Mouse (Mus musculus): ENCODE measurements around the gene Cops2. TPM values are rescaled to one million over a fixed set of nuclear protein-coding genes. Genes with fewer than 3 reads are reported as not detected.

Cops2 gene
- polyA plus RNA-seq, 1 experiment from 2014 or later, result 58.5 TPM

DNA sequence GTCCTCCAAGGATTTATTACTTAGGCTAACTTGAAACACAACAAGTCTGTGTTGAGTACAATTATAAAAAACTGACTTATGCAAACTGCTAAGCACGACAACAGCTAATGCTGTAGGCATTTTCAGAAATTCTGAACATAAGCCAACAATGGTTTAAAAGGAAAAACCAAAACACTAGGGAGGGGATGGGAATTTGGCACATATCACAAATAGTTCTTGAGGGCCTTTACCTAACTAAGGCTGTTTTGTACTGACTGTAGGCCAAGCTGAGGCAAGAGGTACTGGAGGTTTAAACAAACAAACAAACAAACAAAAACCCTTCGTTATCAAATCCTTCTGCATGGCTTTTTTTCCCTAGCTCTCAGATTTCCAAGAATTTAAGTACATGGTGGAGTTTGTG lies 77.9 kb downstream of the Cops2 start:
- H3K27ac ChIP-seq (replicated peaks), result no peak overlapping the region
- ATAC-seq (ENCODE audit: extremely low read depth, insufficient number of reproducible peaks, low FRiP score, low TSS enrichment), result no peak
- H3K9ac ChIP-seq, result peak overlapping the region; percentile 93
- H3K36me3 ChIP-seq, result 0 out of 2 replicates have a peak, but pooled peaks cover 5% of the 10 kb centered on the region
- 75% methylated on average over 2 of the region's 2 CpGs for WGBS
- peak overlapping the region; percentile 84 for H3K4me3 ChIP-seq
- H3K4me1 ChIP-seq, result peaks cover 30% of the 10 kb centered on the region
- peak overlapping the region; percentile 86 for H3K4me2 ChIP-seq
- H3K9me3 ChIP-seq, result no peaks in the 10 kb centered on the region
- H3K27me3 ChIP-seq (replicated peaks), result no peaks in the 10 kb centered on the region

Other genes starting within 250 kb of the Cops2 start
- gene Cep152, start 234.0 kb downstream of the Cops2 start, polyA plus RNA-seq (2015; fragmentation: Nextera tagmentation; extraction: Ambion mirVana), result 3.2 and 3.8 TPM in 2 replicates
- gene Eid1, start 186.0 kb downstream of the Cops2 start, polyA plus RNA-seq (2015; fragmentation: Nextera tagmentation; extraction: Ambion mirVana), result 144 and 149 TPM in 2 replicates
- 0.64 and 1.7 TPM in 2 replicates for gene Shc4, start 135.0 kb downstream of the Cops2 start, polyA plus RNA-seq (2015; fragmentation: Nextera tagmentation; extraction: Ambion mirVana)
- 11.1 and 11.2 TPM in 2 replicates for gene Secisbp2l, start 76.3 kb downstream of the Cops2 start, polyA plus RNA-seq (2015; fragmentation: Nextera tagmentation; extraction: Ambion mirVana)
- 33.7 and 34.6 TPM in 2 replicates for gene Galk2, start within 50 bp of the Cops2 start, polyA plus RNA-seq (2015; fragmentation: Nextera tagmentation; extraction: Ambion mirVana)
- gene Fgf7, start 175.5 kb upstream of the Cops2 start, polyA plus RNA-seq (2015; fragmentation: Nextera tagmentation; extraction: Ambion mirVana), result 0.60 and 0.76 TPM in 2 replicates

Measured in heart, embryonic 13.5 days (tissue).